Mouse (Mus musculus): ENCODE results near the gene Pxk.

DNA sequence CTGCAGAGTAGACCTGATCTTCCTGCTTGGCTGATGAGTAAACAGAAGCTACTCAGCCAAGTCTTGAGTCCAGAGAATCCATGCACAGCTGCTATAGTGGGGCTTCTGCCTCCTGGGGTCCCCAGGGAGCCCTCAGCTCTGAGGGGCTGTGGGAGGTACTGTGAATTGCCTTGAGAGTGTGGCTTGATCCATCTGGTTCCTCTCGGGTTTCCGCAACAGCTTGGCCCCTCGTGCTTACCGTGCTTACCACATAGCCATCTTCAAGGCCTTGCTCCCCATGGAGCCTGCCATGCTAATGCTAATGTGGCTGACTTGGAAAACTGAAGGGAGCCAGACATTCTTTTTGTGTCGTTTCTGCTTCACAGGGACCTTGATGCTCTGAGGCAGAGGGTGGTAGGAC lies 109.1 kb downstream of the Pxk start:
- TF ChIP-seq CTCF (IDR thresholded peaks at IDR 0.05; ENCODE audit: low read depth, low read length) (no peak), POLR2AphosphoS5 (IDR thresholded peaks at IDR 0.05; ENCODE audit: insufficient replicate concordance, low read depth, low read length) (no peak), GATA1 (IDR thresholded peaks at IDR 0.05; ENCODE audit: borderline replicate concordance, low read length) (no peak), TAL1 (conservative IDR thresholded peaks at IDR 0.05; ENCODE audit: low read depth, low read length) (no peak)

Data from G1E (cell line).